Mouse (Mus musculus) fibroblast of lung, adult 2 months (primary cell): ENCODE measurements around the gene Zfp367.

ENCODE experiments used
- DNase-seq: peaks from one replicate; pipeline ENCODE4 v3.0.0-alpha.2; 2011; ENCODE audit warnings: low read depth

Zfp367 gene

DNA sequence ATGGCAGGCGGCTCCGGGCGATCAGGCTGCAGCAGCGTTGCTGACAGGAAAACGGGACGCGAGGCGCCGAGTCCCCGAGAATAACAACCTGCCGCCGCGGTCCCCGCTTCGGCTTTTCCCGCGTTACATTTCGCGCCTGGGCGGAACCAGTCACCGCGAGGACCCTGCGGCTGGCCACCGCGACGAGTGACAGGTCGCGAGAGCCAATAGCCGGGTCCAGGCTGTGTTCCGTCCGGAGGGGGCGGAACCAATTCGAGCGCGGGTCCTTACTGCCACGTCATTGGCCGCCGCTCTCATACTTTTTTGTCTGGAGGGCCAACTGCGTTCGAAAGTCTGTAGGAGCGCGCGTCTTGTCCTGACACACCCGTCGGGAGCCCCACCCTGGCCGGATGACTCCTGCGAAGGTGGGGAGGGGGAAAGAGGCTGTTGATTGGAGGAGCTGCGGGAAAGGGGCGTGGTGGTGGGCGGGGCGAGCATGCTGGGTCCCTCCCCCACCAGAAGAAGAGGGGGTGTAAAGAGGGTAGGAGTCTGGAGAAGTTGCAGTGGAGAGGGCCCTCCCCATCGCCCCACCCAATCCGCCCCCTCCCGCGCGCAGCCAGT, at the start of gene Zfp367:
Gene Zfp367 (minus strand): TSS at position 120 of the 600 bp plus-strand sequence.
- peak; percentile 98 for DNase-seq

- DNase-seq, result no peak
These were observed 47.9 kb upstream of the Zfp367 start for GRCm38 (mm10) chr13:64200911-64201310.

- no peak for DNase-seq
These were observed 45.3 kb upstream of the Zfp367 start for GRCm38 (mm10) chr13:64198310-64198709.

GRCm38 (mm10) chr13:64197899-64198298, 44.9 kb upstream of the Zfp367 start:
- DNase-seq, result no peak

DNA sequence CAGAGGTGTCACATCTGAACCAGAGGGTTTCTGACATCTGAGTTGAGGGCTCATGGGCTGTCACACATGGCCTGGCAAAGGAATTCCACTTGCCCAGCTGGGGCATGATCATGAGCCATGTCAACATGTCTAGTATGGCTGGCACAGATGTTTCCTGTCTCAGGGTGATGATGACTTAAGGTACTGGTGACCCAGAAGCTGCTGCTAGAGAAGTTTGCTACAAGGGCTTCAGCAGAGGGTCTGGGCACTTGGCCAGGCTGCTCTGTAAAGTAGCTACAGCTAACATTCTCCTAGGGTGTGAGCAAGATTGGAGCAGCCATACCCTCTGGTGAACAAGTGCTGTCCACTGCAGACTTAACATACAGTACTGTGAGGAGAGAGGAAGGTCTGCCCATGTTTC, 34.1 kb upstream of the Zfp367 start:
- no peak for DNase-seq

DNA sequence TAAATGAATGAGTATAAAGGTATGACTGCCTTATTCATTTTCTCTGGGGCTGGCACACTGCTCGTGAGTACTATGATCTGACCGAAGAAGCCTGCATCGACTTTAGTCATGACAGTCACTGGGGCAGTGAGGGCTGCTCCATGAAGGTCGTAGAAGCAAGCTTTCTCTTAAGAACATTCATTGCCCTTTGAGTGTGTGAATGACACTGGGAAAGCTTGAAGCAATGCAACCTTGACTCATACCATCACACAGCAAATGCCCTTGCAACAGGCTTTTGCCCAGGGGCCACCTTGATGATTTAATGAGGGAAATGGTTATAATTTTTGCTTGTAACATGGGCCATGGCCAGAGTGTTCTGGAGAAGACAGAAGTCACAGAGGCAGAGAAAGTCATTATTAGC, 33.5 kb upstream of the Zfp367 start:
- no peak for DNase-seq

GRCm38 (mm10) chr13:64185586-64185985, 32.6 kb upstream of the Zfp367 start:
- no peak for DNase-seq

GRCm38 (mm10) chr13:64185176-64185575, 32.2 kb upstream of the Zfp367 start:
- DNase-seq, result no peak

- no peak for DNase-seq
These were observed 31.4 kb upstream of the Zfp367 start for GRCm38 (mm10) chr13:64184361-64184760.

DNA sequence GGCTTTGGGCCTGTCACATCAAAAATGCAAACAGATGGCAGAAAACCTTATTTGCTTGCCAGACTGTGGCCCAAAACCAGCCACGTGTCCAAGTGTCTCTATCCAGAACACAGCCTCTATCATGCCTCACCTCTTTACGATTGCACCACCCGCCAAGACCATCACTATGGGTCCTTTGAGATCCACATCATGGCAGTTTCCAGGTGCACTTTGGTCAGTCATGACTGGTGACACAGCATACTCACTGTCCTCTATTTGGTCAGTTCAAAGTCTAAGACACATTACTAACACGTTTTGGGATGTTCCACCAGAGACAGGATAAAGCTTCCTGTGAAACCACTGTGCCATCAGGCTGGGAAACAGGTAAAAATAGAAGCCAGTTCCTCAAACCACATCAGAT, 30.6 kb upstream of the Zfp367 start:
- no peak for DNase-seq

DNA sequence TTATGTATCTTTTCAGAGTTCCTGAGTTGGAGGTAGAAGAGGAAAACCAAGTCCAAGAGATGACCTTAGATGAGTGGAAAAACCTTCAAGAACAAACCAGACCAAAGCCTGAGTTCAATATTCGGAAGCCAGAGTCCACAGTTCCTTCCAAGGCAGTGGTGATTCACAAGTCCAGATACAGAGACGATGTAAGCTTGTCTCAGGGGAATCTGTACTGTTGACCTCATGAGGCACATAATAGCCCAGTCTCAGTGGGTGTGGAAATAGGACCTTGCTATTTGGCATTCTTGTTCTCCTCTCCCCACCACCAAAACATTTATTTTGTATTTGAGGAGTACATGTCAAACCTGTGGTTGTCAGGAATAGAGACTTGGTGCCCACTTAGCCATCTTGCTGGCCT, 29.1 kb upstream of the Zfp367 start:
- no peak for DNase-seq

DNA sequence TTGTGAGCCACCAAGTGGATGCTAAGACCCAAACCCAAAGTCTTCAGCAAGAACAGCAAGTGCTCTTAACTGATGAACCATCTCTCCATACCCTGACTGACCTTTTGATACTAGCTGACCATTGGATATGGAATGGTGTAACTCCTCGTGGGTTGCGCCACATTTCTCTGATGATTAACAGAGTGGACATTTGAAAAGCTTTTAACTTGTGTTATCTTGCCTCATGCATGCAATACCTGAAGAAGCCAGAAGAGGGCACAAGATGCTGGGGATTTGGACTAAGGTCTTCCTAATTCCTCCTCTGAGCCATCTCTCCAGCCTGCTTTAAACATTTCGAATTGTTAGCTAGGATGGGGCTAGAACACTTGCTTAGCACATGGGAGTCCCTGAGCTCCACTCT, 27.9 kb upstream of the Zfp367 start:
- DNase-seq, result peak; percentile 51

DNA sequence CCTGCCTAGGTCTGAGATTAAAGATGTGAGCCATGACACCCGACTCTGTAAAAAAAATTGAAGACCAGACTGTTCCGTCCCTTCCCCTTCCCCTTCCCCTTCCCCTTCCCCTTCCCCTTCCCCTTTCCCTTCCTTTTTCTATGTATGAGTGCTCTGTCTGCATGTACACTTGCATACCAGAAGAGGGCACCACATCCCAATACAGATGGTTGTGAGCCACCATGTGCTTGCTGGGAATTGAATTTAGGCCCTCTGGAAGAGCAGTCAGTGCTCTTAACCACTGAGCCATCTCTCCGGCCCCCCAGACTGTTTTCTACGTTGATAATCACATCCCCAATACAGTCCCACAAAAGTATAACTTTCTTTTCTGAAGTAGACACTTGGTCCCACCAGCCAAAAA, 27.3 kb upstream of the Zfp367 start:
- DNase-seq, result no peak

DNA sequence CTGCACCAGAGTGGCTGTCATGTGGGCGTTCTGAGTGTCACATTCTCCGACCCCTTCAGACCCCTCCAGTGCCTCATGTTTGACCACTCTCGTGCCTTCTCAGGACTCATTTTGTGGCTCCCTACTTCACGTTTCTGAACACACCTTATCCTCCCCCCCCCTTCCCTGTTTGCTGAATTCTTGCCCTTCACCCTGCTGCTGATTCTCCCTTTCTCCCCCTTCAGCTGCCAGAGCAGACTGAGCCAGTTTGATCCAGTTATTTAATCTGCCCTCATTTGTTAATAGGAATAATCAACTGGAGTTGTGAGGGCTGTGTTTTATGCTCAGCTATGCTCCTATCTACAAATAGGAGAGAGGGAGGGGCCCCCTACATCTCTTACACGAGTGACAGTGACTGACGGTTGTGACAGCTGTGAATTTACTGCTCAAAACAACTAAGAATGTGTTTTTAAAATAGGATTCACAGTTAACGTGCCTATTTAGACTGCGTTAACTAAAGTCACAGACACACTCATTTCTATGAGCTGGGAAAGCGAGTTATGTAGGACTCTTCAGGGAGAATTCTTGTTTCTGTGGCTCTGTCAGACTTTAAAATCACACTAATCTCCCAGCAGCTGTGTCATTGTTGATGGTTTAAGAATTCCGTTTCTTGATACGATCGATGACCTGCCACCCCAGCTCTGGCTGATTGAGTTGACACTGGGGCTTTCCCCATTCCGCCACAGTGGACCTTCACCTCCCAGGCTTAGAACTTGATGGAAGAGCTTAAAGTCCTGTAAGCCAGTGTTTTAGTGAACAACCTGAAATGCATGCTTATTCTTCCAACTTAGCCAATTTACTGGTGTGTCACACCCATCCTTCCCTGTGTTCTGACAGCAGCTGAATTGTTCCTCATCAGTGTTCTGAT, 26.0 kb upstream of the Zfp367 start:
- no peak for DNase-seq

DNA sequence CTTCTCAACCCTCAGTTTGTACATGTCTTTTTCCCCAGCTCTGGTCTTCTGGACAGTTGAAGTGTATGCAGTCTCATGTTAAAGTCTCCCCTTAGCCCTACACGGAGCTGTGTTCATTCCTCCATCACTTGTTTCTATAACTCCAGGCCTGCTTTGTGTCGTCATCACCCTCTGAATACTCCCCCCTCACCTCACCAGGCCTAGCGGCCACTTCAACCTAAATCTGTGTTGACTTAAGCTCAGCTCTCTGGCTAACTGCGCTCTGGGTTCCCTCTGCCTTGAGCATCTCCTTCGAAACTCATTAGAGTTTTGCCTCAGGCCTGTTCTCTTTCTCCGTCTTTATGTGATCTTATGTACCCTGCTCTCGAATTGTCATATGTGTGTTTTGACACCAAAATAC, 25.0 kb upstream of the Zfp367 start:
- no peak for DNase-seq

DNA sequence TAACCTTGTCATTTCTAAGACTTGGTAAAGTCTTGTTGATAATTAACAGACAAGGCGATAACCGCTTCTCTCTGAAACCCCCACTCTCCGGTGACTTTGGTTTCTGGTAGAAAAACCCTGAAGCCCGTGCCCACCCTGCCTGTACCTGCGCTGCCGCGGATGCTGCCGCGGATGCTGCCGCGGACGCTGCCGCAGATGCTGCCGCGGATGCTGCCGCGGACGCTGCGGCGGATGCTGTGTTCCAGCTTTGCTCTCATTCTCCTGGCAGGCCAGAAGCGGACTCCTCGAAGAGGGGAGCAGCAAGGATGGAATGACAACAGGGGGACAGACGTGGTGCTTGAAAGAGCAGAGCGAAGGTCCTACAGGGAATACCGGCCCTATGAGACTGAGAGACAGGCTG, 16.7 kb upstream of the Zfp367 start:
- DNase-seq, result no peak

GRCm38 (mm10) chr13:64163147-64163715, 10.2 kb upstream of the Zfp367 start:
- no peak for DNase-seq

GRCm38 (mm10) chr13:64162626-64163025, 9.6 kb upstream of the Zfp367 start:
- DNase-seq, result no peak

DNA sequence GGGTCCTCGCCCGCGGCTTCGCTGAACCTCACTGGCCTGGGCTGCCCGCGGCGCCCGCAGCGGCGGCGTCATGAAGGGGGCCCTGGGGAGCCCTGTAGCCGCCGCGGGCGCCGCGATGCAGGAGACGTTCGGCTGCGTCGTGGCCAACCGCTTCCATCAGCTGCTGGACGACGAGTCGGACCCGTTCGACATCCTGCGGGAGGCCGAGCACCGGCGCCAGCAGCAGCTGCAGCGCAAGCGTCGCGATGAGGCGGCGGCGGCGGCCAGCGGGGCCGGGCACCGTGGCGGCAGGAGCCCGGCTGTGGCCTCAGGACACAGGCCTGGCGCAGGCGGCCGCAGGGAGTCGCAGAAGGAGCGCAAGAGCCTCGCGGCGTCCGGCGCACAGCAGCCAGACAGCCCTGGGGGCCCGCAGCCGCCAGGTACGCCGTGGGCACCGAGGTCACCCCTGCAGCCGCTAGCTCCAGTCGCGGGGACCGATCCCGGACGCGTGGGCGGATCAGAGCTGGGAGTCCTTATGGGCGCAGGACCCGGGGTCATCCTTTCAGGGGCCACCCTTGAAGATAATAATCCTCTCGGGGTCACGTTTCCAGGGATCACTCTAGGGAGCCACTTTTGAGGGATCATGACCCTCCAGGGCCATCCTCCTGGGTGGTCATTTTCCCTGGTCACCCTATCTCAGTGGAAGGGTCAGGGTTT, 9.1 kb upstream of the Zfp367 start:
- no peak for DNase-seq

GRCm38 (mm10) chr13:64161548-64161915, 8.5 kb upstream of the Zfp367 start, which contains the start of gene Habp4:
Gene Habp4 (plus strand): TSS chr13:64161824.
- peak; percentile 96 for DNase-seq

GRCm38 (mm10) chr13:64156966-64157365, 4.0 kb upstream of the Zfp367 start:
- no peak for DNase-seq

GRCm38 (mm10) chr13:64155171-64155571, 2.2 kb upstream of the Zfp367 start:
- DNase-seq, result peak; percentile 54

GRCm38 (mm10) chr13:64154651-64155050, 1.6 kb upstream of the Zfp367 start:
- no peak for DNase-seq
